Mouse (Mus musculus): Measurements from ENCODE around the gene Icam5.
"Not testable (repeated sequence)": the region's sequence is repeated elsewhere in the genome, so short reads cannot be mapped to it uniquely, and the experiment has no call there.

Icam5 gene

DNA sequence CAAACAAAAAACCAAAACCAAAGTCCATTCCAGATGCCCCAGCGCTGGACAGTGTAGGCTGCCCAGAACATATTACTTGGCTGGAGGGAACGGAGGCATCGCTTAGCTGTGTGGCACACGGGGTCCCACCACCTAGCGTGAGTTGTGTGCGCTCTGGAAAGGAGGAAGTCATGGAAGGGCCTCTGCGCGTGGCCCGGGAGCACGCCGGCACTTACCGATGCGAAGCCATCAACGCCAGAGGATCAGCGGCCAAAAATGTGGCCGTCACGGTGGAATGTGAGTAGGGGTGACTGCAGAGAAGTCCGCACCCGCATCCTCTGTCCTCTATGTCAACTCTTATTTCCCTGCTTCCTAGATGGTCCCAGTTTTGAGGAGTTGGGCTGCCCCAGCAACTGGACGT, 4.3 kb downstream of the Icam5 start:
- no peak for DNase-seq

DNA sequence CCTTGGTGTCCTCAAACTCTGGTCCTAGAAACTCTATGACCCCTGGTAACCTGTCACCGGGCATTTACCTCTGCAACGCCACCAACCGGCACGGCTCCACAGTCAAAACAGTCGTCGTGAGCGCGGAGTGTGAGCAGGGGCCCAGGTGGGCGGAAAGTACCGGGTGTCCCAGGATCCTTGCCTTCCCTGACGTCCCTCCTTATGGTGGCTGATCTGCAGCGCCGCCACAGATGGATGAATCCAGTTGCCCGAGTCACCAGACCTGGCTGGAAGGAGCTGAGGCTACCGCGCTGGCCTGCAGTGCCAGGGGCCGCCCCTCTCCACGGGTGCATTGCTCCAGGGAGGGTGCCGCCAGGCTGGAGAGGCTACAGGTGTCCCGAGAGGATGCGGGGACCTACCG, 4.8 kb downstream of the Icam5 start:
- DNase-seq, result no peak

- DNase-seq, result no peak
Observed at GRCm38 (mm10) chr9:21037481-21037891, 5.6 kb downstream of the Icam5 start.

DNA sequence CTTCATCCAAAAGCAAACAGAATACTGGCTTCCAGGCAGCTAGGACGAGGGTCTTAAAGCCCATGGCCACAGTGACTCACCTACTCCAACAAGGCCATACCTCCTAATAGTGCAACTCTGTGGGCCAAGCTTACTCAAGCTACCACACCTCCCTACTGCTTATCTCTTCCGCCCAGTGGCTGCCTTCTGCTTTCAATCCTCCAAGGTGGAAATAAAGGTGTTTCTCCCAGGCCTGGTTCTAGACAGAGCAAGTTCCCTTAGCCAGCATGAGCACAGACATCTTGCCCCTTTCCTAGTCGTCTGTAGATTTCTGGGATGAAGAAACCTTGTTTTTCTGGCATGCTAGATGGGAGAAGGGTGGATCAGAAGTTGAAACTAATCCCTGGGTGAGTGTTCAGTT, 7.9 kb downstream of the Icam5 start:
- no peak for DNase-seq

GRCm38 (mm10) chr9:21041308-21041707, 9.4 kb downstream of the Icam5 start:
- DNase-seq, result no peak

DNA sequence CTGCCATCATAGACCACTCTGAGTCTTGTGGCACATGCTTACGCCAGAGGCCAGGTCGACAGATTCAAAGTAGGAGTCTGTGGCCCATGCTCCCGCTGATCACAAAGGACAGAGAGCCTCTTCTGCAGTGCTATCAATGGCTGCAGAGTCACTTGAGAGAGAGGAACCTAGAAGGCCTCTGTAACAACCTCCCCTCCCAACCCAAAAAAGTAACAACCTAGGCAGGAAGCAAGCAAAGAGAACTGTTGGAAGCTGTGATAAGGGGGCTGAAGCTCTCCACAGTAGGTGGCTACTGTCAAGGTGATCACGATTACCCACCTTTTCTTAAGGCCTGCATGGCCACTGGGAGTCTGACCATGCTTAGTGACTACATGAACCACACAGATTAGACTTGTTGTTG, 11.7 kb downstream of the Icam5 start:
- DNase-seq, result no peak

- not testable (repeated sequence) for DNase-seq
Observed at GRCm38 (mm10) chr9:21044785-21045184, 12.9 kb downstream of the Icam5 start.

- DNase-seq, result no peak
Observed at GRCm38 (mm10) chr9:21045235-21045634, 13.4 kb downstream of the Icam5 start.

DNA sequence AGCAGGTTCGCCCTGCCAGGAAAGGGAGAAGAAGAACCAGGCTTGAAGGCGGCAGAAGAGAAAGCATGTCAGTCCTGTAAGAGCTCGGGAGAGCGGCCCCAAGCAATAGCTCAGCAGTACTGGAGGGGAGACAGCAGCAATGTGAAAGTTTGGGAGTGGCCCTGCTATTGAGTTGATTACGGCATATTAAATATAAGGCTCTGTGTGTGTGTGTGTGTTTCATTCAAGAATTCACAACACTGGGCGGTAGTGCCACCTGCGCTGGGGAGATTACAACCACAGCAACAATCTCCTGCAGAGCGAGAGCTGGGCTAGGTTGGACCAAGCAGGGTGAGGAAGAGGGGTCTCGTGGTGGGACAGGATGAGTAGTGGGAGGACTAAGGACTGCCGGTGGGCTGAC, 19.7 kb downstream of the Icam5 start:
- DNase-seq, result no peak

GRCm38 (mm10) chr9:21062928-21063327, 31.1 kb downstream of the Icam5 start:
- DNase-seq, result no peak

DNA sequence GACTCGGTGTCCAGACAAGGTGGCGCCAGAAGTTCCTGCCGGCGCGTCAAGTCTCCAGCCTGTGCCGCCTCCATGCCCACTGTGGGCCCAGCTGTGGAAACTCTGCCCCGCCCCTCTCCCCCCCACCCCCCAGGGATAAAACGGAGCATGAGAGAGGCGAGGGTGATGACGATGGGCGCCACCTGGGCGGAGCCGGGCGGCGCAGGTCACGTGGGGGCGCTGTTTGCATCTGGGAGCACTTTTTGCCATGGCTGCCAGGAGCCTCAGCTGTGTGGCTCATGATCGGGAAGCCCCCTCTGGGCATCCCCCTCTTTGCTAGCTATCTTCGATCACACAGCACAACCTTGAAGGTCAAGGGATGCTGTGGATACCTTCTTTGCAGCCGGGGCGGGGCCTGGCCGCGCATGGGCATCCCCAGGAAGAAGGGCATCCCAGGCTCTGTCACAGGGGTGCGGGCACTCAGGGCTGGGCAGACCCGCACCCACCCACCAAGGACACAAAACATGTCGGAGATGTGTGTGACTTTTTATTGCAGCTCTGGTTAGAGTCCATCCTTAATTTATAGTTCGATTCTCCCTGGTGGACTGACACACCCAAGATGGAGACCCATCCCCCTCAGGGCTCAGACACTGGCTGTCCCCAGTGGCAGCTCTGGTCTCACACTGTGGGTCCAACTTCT, 35.3 kb downstream of the Icam5 start, which contains the start of gene Zglp1:
Gene Zglp1, minus strand, starts transcription at position 88 of the 679 bp plus-strand sequence.
- DNase-seq, result no peak

DNA sequence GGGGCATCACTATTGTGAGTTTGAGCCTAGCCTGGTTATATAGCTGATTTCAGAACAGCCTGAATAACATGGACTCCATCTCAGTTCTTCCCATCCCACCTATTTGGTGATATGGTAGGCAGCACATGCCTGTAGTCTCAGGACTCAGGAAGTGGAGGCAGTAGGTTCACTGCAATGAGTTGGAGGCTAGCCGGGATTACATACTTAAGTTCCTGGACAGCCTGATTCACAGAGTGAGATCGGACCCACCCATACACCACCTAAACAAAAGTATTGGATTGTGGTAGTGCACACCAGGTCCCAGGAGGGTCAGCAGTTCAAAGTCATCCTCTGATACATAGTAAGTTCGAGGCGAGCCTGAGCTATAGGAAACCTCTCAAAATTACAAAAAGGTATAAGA, 40.8 kb downstream of the Icam5 start:
- DNase-seq, result no peak

DNA sequence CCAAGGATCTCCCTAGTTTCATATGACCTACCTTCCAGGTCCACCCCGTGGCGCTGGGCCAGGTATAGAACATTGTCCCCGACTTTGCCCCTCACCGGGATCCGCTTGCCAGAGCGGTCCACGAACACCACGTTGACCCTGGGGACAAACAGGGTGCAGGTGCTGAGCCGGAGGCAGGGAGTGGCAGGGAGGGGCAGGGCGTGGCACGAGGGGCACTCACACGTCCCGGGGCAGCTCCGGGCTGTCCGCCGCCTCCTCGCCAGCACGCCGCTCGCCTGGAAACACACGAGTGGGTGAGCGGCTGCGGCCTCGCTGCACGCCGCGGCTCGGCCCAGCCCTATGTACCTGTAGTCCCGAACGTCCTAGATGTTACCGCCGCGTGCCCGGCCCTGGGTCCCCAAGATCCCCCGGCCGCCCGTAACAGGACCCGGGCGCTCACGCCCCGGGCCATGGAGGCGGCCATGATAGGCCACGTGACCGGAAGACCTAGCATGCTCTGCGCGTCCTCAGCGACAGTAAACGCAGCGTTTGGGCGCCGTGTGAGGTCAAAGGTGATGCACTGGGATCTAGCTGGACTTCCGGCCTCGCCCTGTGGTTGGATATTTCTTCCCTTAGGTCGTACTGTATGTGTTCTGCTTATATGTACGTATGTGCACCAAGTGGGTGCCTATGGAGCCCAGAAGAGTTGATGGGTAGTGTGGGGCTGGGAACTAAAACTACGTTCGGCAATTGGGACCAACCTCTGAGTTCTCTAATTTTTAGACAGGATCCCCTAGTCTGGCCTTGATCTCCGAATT, 41.4 kb downstream of the Icam5 start, which contains the start of the genes Gm49373 and Fdx1l:
Gene Gm49373, minus strand, starts transcription at position 53 of the 797 bp plus-strand sequence.
Gene Fdx1l, minus strand, starts transcription at position 571 of the 797 bp plus-strand sequence.
- DNase-seq, result peak; percentile 95

GRCm38 (mm10) chr9:21074173-21074572, 42.3 kb downstream of the Icam5 start:
- DNase-seq, result no peak

DNA sequence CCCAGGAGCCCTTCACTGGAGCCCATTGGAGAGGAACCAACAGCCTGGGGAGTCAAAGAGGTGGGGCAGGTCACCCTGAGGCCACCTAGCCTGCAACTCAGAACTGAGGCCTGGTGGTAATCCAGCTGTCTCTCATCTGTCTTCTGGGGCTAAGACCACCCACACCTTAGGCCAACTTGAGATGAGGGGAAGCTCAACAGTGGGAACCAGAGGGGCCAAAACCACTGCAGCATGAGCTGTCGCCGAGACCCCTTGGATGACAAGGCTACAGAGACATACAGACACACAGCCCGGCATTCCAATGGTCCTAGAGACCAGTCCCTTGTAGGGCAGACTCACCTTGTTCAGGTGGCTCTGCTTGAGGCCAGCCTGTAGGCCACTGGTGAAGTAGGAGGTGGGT, 43.8 kb downstream of the Icam5 start:
- DNase-seq, result no peak

GRCm38 (mm10) chr9:21081127-21081526, 49.3 kb downstream of the Icam5 start:
- no peak for DNase-seq

- DNase-seq, result no peak
Observed at GRCm38 (mm10) chr9:21083324-21083723, 51.5 kb downstream of the Icam5 start.
